In genomic region chr6:49208935-49209334, GRCm38 (mm10) we compare ENCODE assay signal across 9 mouse cellular contexts. TPM values are rescaled to one million over a fixed set of nuclear protein-coding genes. Genes with fewer than 3 reads are reported as not detected.
DNase-seq lines count a peak whose midpoint lies in the region; ATAC-seq lines count a peak whose summit lies in the region.
"Had no signal": no experiment of that assay in that cellular context is flagged by ENCODE, and none has a peak within 500 bp of the region (broad histone marks: within the 10 kb centered on the region; RNA-seq: fewer than 3 reads in every experiment).

No protein-coding gene starts in this region.

- no peak overlapping the region for H3K4me3 ChIP-seq in stomach, embryonic 14.5 days (ENCODE audit: low read depth, low read length)
- H3K4me3 ChIP-seq: limb, embryonic 13.5 days had no signal

- peak; percentile 45 for ATAC-seq in inflammation-experienced regulatory T-cells, adult 6 months
- ATAC-seq in stomach, embryonic 14.5 days (ENCODE audit: insufficient number of reproducible peaks, insufficient read depth, low FRiP score, low read depth) = no peak
- no peak for ATAC-seq in activated CD4-positive, CD25-positive, alpha-beta regulatory T cell, adult 4 months

- no peak overlapping the region; the same call in 1 of the 2 replicates for H3K4me2 ChIP-seq in stomach, embryonic 14.5 days (replicated peaks; ENCODE audit: low read depth, low read length)

- H3K36me3 ChIP-seq in stomach, embryonic 14.5 days (ENCODE audit: control insufficient read depth, insufficient read depth, low read length) = peaks cover 21% of the 10 kb centered on the region; the same call in 1 of the 2 replicates

- DNase-seq in heart, adult 11 months = peak; percentile 78
- no peak for DNase-seq in heart, adult 18-20 months
- DNase-seq in 3T3-L1 (ENCODE audit: low read depth, low spot score) = peak; percentile 56
- DNase-seq in T-cell, adult 2 months (ENCODE audit: low spot score) = peak; percentile 11
- no peak for DNase-seq in layer of hippocampus, adult 18-20 months (ENCODE audit: low spot score in 2 of 2)

- peaks cover 37% of the 10 kb centered on the region for H3K4me1 ChIP-seq in stomach, embryonic 14.5 days (ENCODE audit: control insufficient read depth, insufficient read depth, low read length)

- H3K27ac ChIP-seq in stomach, embryonic 14.5 days (ENCODE audit: low read length) = peak overlapping the region; percentile 52; the same call in 1 of the 2 replicates
- H3K27ac ChIP-seq: limb, embryonic 13.5 days had no signal

- 76% methylated on average over 5 of the region's 5 CpGs for WGBS in stomach, embryonic 14.5 days

- no peaks in the 10 kb centered on the region for H3K9me3 ChIP-seq in stomach, embryonic 14.5 days (ENCODE audit: control insufficient read depth, low read depth, low read length)
- H3K9me3 ChIP-seq: limb, embryonic 13.5 days had no signal

- H3K27me3 ChIP-seq in stomach, embryonic 14.5 days (ENCODE audit: control insufficient read depth, insufficient read depth, low read length) = no peaks in the 10 kb centered on the region
- H3K27me3 ChIP-seq: limb, embryonic 13.5 days had no signal

- H3K9ac ChIP-seq in stomach, embryonic 14.5 days (replicated peaks; ENCODE audit: low read depth, low read length) = no peak overlapping the region

RNA-seq across cellular contexts. Expression of gene Igf2bp3, which starts 5.8 kb away (rescaled TPM):
- total RNA-seq in heart, adult 18-20 months (2021) = not detected
- polyA plus RNA-seq in inflammation-experienced regulatory T-cells, adult 6 months (2017; shearing (Covaris generic)) = 1 to 10 TPM; 4.6 to 5.2 (median 5.1) TPM
- 85.5 and 86.8 TPM in 2 replicates for polyA plus RNA-seq in stomach, embryonic 14.5 days (2014; fragmentation: Nextera tagmentation; extraction: Ambion mirVana)
- 1 to 10 TPM; 2.5 to 4.6 TPM for polyA plus RNA-seq in activated CD4-positive, CD25-positive, alpha-beta regulatory T cell, adult 4 months (2017; shearing (Covaris generic))
- total RNA-seq in layer of hippocampus, adult 18-20 months (2021) = not detected

RNA-seq across cellular contexts. Expression of gene Tra2a, which starts 54.9 kb away (rescaled TPM):
- 10 to 100 TPM; 26.2 to 29.9 TPM for total RNA-seq in heart, adult 18-20 months (2021)
- polyA plus RNA-seq in inflammation-experienced regulatory T-cells, adult 6 months (2017; shearing (Covaris generic)) = 10 to 100 TPM; 30.2 to 49.2 (median 34.7) TPM
- 61.2 and 65.1 TPM in 2 replicates for polyA plus RNA-seq in stomach, embryonic 14.5 days (2014; fragmentation: Nextera tagmentation; extraction: Ambion mirVana)
- polyA plus RNA-seq in activated CD4-positive, CD25-positive, alpha-beta regulatory T cell, adult 4 months (2017; shearing (Covaris generic)) = 10 to 100 TPM; 29.2 to 30.3 TPM
- 10 to 100 TPM; 79.8 to 85.1 TPM for total RNA-seq in layer of hippocampus, adult 18-20 months (2021)

Comparison
In these comparisons a context has a peak if more than half of its experiments do, and no peak if none do; other contexts are left out.
1. DNase-seq: peak in heart, adult 11 months (single experiment), 3T3-L1 (single experiment) and T-cell, adult 2 months (single experiment); none in heart, adult 18-20 months (0 of 2) and layer of hippocampus, adult 18-20 months (0 of 2).
2. RNA of gene Igf2bp3, which starts 5.8 kb away (polyA plus RNA-seq): 85.5 to 86.8 TPM in stomach, embryonic 14.5 days; 4.6 to 5.2 TPM in inflammation-experienced regulatory T-cells, adult 6 months and 2.5 to 4.6 TPM in activated CD4-positive, CD25-positive, alpha-beta regulatory T cell, adult 4 months; every median in the first group is over 10 times any median in the second.